Mouse (Mus musculus) E14TG2a.4 (cell line): ENCODE measurements at regions not wholly inside any gene's neighbourhood (a gene's known extent, or its start where the extent isn't known, plus 50 kb on each side); places are given as distances from the start of the nearest gene placed in this dataset.

ENCODE experiments used
- CTCF ChIP-seq: conservative IDR thresholded peaks from 2 replicates; pipeline ENCODE4 v1.5.1; 2014; ENCODE audit warnings: low read length
- NANOG ChIP-seq: IDR thresholded peaks from 2 replicates; pipeline ENCODE4 v1.6.1; 2014; ENCODE audit warnings: borderline replicate concordance, low read length, mixed read lengths

- TF ChIP-seq CTCF (no peak), NANOG (no peak)
These were observed 187.7 kb downstream of the Phlda1 start for GRCm38 (mm10) chr10:111693762-111694161.
